Mouse (Mus musculus) intestine, embryonic 16.5 days (tissue): ENCODE data around the gene Gm14862. TPM values are rescaled to one million over a fixed set of nuclear protein-coding genes. Genes with fewer than 3 reads are reported as not detected.
A peak's percentile ranks its signal among the peaks of the same experiment; 100 is the strongest.
"Not testable (repeated sequence)": the region's sequence is repeated elsewhere in the genome, so short reads cannot be mapped to it uniquely, and the experiment has no call there.

ENCODE experiments used
- ATAC-seq: fragments of 200-750 bp; cut with Nextera tagmentation; 2 replicates; pipeline ENCODE4 v1.8.0; 2017; ENCODE audit warnings: moderate TSS enrichment, moderate library complexity
- H3K27ac ChIP-seq: fragments of 300-500 bp; sonication (generic); 2 replicates; pipeline ENCODE4 v1.5.1; 2014; ENCODE audit warnings: mild to moderate bottlenecking, low read length
- H3K27me3 ChIP-seq: fragments of 300-500 bp; sonication (generic); replicated peaks from 2 replicates; pipeline ENCODE4 v1.6.1; 2014; ENCODE audit warnings: low read length, control low read depth, mixed read lengths; ENCODE audit not compliant: control insufficient read depth, insufficient read depth
- H3K36me3 ChIP-seq: fragments of 300-500 bp; sonication (generic); 2 replicates; pipeline ENCODE4 v1.6.1; 2014; ENCODE audit warnings: low read length, control low read depth; ENCODE audit not compliant: control insufficient read depth, insufficient read depth
- H3K4me1 ChIP-seq: fragments of 300-500 bp; sonication (generic); 2 replicates; pipeline ENCODE4 v1.6.1; 2014; ENCODE audit warnings: low read length, control low read depth, mixed read lengths; ENCODE audit not compliant: control insufficient read depth, insufficient read depth
- H3K4me2 ChIP-seq: fragments of 300-500 bp; sonication (generic); 2 replicates; pipeline ENCODE4 v1.6.1; 2014; ENCODE audit warnings: low read depth, low read length, control low read depth
- H3K4me3 ChIP-seq: fragments of 300-500 bp; sonication (generic); 2 replicates; pipeline ENCODE4 v1.5.1; 2014; ENCODE audit warnings: mild to moderate bottlenecking, low read length
- H3K9ac ChIP-seq: fragments of 300-500 bp; sonication (generic); 2 replicates; pipeline ENCODE4 v1.6.1; 2014; ENCODE audit warnings: low read depth, low read length
- H3K9me3 ChIP-seq: fragments of 300-500 bp; sonication (generic); 2 replicates; pipeline ENCODE4 v1.6.1; 2016; ENCODE audit warnings: low read length, control low read depth; ENCODE audit not compliant: control insufficient read depth
- WGBS: fragments of 180-500 bp; shearing (Covaris S2); extraction: QIAGEN DNeasy Blood & Tissue Kit; methylation state at CpG from one replicate; pipeline ENCODE4 v1.1.7; 2014; 5-methylcytosine and 5-hydroxymethylcytosine counted together
- polyA plus RNA-seq: library from polyadenylated mRNA; unstranded; fragments of >200 nt; fragmentation: Nextera tagmentation; extraction: Ambion mirVana; gene quantifications from 2 replicates; pipeline ENCODE4 v1.2.1, GENCODE M21; 2015

Gene Gm14862
- polyA plus RNA-seq: not detected in 2 replicates

DNA sequence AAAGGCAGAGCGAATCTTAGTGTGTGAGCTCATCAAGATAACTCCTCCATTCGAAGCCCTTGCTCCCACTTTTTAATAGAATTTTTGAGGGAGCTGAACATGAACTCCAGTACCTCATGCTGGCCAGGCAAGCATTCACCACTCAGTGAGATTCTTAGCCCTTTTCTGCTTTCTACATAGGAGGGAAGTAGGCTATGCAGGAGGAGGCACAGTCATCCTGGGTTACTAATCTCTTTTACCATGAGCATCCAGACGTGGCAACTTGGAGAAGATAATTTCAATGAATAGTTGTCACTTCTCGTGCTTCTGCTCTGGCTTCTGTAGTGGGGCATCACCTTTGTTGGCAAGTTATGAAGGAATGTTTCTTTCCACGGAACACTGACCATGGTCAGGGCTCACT lies at the start of gene Gm14862:
Gene Gm14862 (minus strand): TSS at position 134 of the 400 bp plus-strand sequence.
- Histone ChIP-seq H3K9ac (no peak within 1 kb of the TSS), H3K9me3 (no peaks in the 10 kb centered on the region), H3K4me2 (no peak within 1 kb of the TSS), H3K36me3 (no peaks in the 10 kb centered on the region), H3K27me3 (no peaks in the 10 kb centered on the region), H3K4me3 (no peak within 1 kb of the TSS), H3K27ac (no peak within 1 kb of the TSS), H3K4me1 (no peaks in the 10 kb centered on the region)
- WGBS: 77% methylated on average over 5 of the region's 5 CpGs
- ATAC-seq: no peak

DNA sequence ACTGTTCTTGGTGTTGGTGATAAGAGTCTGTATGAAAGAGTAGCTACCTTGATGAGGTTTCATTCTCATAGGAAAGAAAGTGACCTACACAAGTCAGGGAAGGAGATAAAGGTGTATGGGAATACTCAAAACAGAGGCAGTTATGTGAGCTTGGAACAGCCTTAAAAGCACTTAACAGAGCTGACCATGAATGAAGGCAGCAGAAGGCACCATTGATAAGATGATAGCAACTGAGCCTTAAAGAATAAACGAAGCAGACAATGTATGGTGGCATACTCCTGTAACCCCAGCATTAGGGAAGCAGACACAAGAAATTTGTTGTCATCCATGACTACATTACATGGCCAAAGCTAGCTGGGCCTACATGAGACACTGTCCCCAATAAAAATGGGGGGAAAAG lies 46.8 kb upstream of the Gm14862 start:
- H3K9ac ChIP-seq: no peak overlapping the region
- ATAC-seq: no peak
- H3K4me2 ChIP-seq: no peak overlapping the region
- 63% methylated on average over 1 of the region's 1 CpGs for WGBS
- no peak overlapping the region for H3K27ac ChIP-seq
- H3K36me3 ChIP-seq: no peaks in the 10 kb centered on the region
- no peaks in the 10 kb centered on the region for H3K9me3 ChIP-seq
- no peaks in the 10 kb centered on the region for H3K4me1 ChIP-seq
- no peak overlapping the region for H3K4me3 ChIP-seq
- H3K27me3 ChIP-seq: no peaks in the 10 kb centered on the region

DNA sequence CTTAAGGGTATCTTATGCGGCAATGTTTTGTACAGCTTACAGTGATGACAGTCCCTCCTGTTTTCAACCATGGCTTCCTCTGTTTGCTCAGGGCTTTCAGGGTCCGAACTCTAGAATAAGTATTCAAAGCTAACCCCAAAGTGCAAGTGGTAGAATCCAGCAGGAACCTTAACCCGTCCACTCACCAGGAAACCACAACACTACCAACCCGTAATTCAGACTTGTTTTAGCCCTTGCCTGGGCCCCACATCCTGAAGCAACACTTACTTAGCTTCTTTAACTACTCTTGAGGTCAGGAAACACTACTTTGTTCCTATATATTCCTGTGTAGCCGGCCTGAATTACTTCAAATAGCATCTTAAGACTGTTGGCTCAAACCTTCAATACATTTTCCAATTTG lies 46.1 kb upstream of the Gm14862 start:
- WGBS: 84% methylated on average over 5 of the region's 5 CpGs
- H3K4me1 ChIP-seq: no peaks in the 10 kb centered on the region

DNA sequence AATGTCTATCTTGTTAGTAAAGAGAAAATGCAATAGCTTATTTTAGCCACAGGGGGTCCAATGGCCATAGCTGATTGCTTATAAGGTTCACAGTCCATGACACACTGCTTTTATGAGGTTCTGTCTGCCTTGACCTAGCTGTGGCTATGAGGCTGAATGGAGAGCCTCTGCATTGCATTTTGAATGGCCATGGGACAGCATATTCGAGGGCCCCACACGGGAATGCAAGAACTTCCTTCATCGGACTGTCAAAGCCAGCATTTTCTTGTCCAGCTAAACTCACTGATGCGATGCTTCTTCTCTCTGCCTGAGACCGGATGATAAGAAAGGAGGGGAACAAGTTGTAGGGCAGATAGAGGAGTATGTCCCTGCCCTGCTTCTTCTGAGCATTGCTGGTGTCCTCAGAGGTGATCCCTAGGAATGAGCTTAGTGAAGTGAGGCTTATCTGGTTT lies 41.7 kb upstream of the Gm14862 start:
- Histone ChIP-seq H3K4me2 (no peak overlapping the region), H3K9me3 (no peaks in the 10 kb centered on the region)

More for the DNA sequence above, 46.1 kb upstream of the Gm14862 start:
- no peak overlapping the region for H3K9ac ChIP-seq
- ATAC-seq: no peak
- H3K4me3 ChIP-seq: no peak overlapping the region
- no peaks in the 10 kb centered on the region for H3K36me3 ChIP-seq
- no peaks in the 10 kb centered on the region for H3K9me3 ChIP-seq
- no peak overlapping the region for H3K27ac ChIP-seq
- no peak overlapping the region for H3K4me2 ChIP-seq
- no peaks in the 10 kb centered on the region for H3K27me3 ChIP-seq

DNA sequence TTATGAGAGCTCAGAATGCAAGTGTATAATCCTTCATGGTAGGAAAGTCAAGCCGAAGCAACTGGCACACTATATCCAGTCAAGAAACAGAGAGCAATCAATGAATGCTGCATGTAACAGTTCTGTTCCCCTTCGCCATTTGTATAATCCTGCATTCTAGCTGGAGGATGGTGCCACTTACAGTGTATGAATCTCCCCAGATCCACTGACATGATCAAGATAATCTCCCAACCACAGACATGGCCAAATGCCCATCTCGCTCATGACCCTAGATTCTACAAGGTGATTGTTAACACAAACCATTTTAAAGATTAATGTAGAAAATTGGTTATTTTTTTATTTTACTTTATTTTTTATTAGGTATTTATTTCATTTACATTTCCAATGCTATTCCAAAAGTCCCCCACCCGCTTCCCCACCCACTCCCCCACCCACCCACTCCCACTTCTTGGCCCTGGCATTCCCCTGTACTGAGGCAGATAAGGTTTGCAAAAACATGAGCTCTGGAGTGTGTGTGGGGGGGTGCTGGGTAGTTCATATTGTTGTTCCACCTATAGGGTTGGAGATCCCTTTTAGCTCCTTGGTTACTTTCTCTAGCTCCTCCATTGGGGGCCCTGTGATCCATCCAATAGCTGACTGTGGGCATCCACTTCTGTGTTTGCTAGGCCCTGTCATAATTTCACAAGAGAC lies 36.6 kb upstream of the Gm14862 start:
- ATAC-seq, H3K4me1 ChIP-seq, H3K9me3 ChIP-seq, H3K36me3 ChIP-seq, H3K4me3 ChIP-seq, H3K9ac ChIP-seq, H3K27me3 ChIP-seq, H3K27ac ChIP-seq, H3K4me2 ChIP-seq: not testable (repeated sequence)
- WGBS: 85% methylated on average over 3 of the region's 4 CpGs

More for the DNA sequence above, 41.7 kb upstream of the Gm14862 start:
- peak; percentile 55 for ATAC-seq
- Histone ChIP-seq H3K9ac (no peak overlapping the region), H3K27ac (no peak overlapping the region), H3K36me3 (no peaks in the 10 kb centered on the region), H3K4me1 (no peaks in the 10 kb centered on the region), H3K27me3 (no peaks in the 10 kb centered on the region), H3K4me3 (no peak overlapping the region)
- WGBS: 92% methylated on average over 5 of the region's 5 CpGs

DNA sequence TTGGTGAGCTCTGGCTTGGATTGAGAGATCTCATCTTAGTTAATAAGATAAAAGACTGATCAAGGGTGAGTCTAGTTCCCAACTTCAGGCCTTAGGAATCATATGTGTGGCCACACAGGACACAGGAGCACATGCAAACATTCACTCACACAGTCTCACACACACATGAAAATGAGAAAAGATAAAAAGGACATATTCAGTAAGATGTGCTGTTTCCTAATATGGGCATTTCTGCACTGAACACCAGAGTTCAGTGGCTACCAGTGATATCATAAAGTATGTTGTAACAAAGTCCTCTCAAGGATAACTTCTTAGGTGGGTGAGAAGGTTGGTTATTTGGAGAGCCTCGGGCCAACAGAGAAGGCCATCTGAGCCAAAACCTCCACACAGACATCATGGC lies 26.8 kb upstream of the Gm14862 start, which contains the start of gene H2al1m:
Gene H2al1m (plus strand): TSS at position 301 of the 400 bp plus-strand sequence.
- H3K9me3 ChIP-seq, H3K4me3 ChIP-seq, H3K36me3 ChIP-seq, ATAC-seq, H3K27me3 ChIP-seq, H3K9ac ChIP-seq, H3K27ac ChIP-seq, H3K4me1 ChIP-seq, H3K4me2 ChIP-seq: not testable (repeated sequence)
- no CpG with 5 or more reads among the region's 1 CpGs for WGBS

DNA sequence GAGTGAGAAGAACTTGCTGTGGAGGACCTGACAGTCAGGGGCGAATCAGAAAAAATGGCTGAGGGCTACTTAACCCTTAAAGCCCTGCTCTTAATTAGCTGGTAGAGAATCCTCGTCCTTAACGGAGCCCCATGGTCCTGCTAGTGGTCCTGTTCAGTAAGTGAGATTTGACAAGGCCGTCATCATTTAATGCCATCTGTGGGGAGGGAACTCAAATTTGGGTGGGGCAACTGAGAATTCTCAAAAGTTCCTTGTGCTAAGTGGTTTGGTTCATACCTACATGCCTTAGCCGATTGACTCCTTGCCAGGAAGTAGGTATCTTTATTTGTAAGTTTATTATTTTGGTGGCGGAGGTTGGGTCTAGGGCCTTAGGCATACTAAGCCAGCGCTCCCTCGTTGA lies 17.6 kb upstream of the Gm14862 start:
- H3K4me1 ChIP-seq: no peaks in the 10 kb centered on the region
- 80% methylated on average over 8 of the region's 8 CpGs for WGBS
- no peaks in the 10 kb centered on the region for H3K36me3 ChIP-seq
- ATAC-seq: no peak
- no peak overlapping the region for H3K4me3 ChIP-seq
- H3K27ac ChIP-seq: no peak overlapping the region
- H3K4me2 ChIP-seq: no peak overlapping the region
- no peak overlapping the region for H3K9ac ChIP-seq
- no peaks in the 10 kb centered on the region for H3K9me3 ChIP-seq
- H3K27me3 ChIP-seq: no peaks in the 10 kb centered on the region

DNA sequence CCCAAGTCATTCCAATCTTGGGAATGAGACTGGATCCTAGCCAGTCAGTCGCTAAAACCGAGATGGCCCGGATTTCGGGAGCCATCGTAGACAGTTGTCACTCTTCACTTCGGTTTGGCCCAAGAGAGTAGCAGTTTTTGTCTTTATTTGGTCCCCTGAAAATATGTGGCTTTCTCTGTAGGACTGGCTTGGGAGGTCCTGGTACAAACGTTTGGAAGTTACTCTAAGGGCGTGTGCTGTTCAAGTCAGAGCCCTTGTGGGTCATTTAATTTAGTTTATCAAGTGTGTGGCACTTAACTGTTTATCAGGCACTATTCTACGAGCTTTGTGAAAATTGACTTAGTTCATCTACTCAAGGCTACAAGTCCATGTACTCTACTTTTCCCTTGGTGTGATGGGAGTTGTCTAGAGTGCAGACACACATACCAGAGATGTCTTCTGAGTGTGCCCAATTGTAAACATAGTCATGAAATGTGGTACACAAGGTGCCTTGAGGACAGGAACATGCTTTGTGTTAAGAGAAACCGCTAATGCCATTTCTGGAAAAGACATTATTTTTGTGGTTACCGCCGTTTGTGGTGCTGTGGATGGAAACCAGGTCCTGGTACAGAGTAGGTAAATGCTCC lies 16.8 kb upstream of the Gm14862 start:
- H3K9ac ChIP-seq: peak overlapping the region; percentile 65; the same call in 1 of the 2 replicates
- H3K9me3 ChIP-seq: no peaks in the 10 kb centered on the region

DNA sequence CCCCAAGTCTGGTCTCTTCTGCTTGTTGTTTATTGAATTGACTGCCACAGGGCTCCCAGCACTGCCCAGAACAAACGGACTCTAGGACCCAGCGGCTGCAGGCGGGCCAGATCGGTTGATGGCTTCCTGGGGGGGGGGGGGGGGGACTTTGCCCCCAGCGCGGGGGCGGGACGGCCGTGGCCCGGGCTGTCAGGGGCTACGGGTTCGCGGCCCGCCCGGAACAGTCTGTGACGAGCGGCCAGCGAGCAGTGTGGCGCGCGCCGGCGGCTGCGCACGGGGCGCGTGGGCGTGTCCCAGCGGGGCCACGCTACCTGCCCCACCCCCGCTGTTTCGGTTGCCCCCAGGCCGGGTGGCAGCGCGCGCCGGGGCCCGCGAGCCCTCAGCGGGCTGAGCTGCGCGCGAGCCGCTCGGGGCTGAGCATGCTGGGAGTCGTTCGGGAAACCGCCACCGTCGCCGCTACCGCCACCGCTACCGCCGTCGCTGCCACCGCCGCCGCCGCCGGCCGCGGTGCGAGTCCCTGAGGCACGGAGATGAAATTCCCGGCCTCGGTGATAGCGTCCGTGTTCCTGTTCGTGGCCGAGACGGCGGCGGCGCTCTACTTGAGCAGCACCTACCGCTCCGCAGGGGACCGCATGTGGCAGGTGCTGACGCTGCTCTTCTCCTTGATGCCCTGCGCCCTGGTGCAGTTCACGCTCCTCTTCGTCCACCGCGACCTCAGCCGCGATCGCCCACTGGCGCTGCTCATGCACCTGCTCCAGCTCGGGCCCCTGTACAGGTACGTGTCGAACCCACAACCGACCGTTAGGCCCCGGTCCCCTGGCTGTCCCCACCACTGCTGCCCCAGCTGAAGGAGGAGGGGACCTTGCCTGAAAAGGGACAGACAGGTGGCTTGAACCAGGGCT lies 16.0 kb upstream of the Gm14862 start, which contains the start of gene Xk:
Gene Xk (plus strand): TSS at position 297 of the 902 bp plus-strand sequence.
- 6% methylated on average over 68 of the region's 94 CpGs for WGBS
- Histone ChIP-seq H3K4me3 (peak within 1 kb of the TSS; percentile 61), H3K27me3 (no peaks in the 10 kb centered on the region), H3K9ac (peak within 1 kb of the TSS; percentile 65), H3K9me3 (no peaks in the 10 kb centered on the region), H3K36me3 (no peaks in the 10 kb centered on the region), H3K4me1 (no peaks in the 10 kb centered on the region), H3K27ac (peak within 1 kb of the TSS; percentile 74), H3K4me2 (peak within 1 kb of the TSS; percentile 40)
- ATAC-seq: peak; percentile 92

More for the DNA sequence above, 16.8 kb upstream of the Gm14862 start:
- Histone ChIP-seq H3K4me3 (peak overlapping the region; percentile 61), H3K27me3 (no peaks in the 10 kb centered on the region), H3K27ac (no peak overlapping the region), H3K4me1 (no peaks in the 10 kb centered on the region), H3K36me3 (no peaks in the 10 kb centered on the region), H3K4me2 (peak overlapping the region; percentile 40)
- no peak for ATAC-seq
- WGBS: 63% methylated on average over 12 of the region's 12 CpGs
